ENCODE assay signal across 17 mouse cellular contexts in the genomic region with DNA sequence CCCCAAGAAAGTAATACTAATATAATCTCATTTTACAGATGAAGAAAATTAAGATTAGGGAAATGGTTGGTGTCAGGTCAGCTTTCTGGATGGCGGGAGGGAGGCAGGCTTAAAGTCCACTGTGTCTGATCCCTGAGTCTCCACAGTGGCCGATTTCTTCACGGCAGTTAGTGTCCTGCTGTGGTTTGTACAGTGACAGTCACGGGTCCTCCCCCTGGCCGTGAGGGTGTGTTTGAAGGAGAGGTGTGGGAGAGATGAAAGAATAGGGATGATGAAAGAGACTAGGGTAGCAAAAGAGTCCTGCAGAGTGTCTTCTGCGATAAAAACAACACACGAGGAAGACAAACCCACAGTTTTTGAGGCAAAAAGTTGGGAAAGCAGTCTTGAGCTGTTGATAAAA. TPM values are rescaled to one million over a fixed set of nuclear protein-coding genes. Genes with fewer than 3 reads are reported as not detected.
A peak's percentile ranks its signal among the peaks of the same experiment; 100 is the strongest.
DNase-seq lines count a peak whose midpoint lies in the region; ATAC-seq lines count a peak whose summit lies in the region.
"Had no signal": no experiment of that assay in that cellular context is flagged by ENCODE, and none has a peak within 500 bp of the region (broad histone marks: within the 10 kb centered on the region; RNA-seq: fewer than 3 reads in every experiment).

No protein-coding gene starts in this region.

- H3K9me3 ChIP-seq in hindbrain, embryonic 13.5 days: no peaks in the 10 kb centered on the region
- no peaks in the 10 kb centered on the region for H3K9me3 ChIP-seq in hindbrain, embryonic 12.5 days (replicated peaks)
- H3K9me3 ChIP-seq: embryonic facial prominence, embryonic 12.5 days; forebrain, embryonic 13.5 days; heart, embryonic 12.5 days had no signal

- H3K9ac ChIP-seq in hindbrain, embryonic 13.5 days: no peak overlapping the region
- no peak overlapping the region for H3K9ac ChIP-seq in hindbrain, embryonic 12.5 days
- H3K9ac ChIP-seq: embryonic facial prominence, embryonic 12.5 days; forebrain, embryonic 13.5 days; heart, embryonic 12.5 days had no signal

- no peak overlapping the region for H3K4me3 ChIP-seq in hindbrain, embryonic 13.5 days
- H3K4me3 ChIP-seq in hindbrain, embryonic 12.5 days: no peak overlapping the region
- H3K4me3 ChIP-seq: embryonic facial prominence, embryonic 12.5 days; forebrain, embryonic 13.5 days; gastrocnemius, adult 2 months; heart, embryonic 12.5 days had no signal

- ATAC-seq in hindbrain, embryonic 13.5 days (ENCODE audit: low FRiP score): no peak
- ATAC-seq in hindbrain, embryonic 12.5 days (ENCODE audit: low FRiP score): no peak
- ATAC-seq in granulocyte monocyte progenitor cell, adult 5-6 weeks (replicated peaks; ENCODE audit: poor library complexity, severe bottlenecking): peak; percentile 81

- 10% methylated on average over 7 of the region's 7 CpGs for WGBS in hindbrain, embryonic 13.5 days
- WGBS in hindbrain, embryonic 12.5 days: 7% methylated on average over 7 of the region's 7 CpGs

- 0 out of 2 replicates have a peak overlapping the region, but pooled peaks have one; percentile 1 for H3K4me2 ChIP-seq in hindbrain, embryonic 13.5 days
- no peak overlapping the region for H3K4me2 ChIP-seq in hindbrain, embryonic 12.5 days (replicated peaks)
- H3K4me2 ChIP-seq: embryonic facial prominence, embryonic 12.5 days; forebrain, embryonic 13.5 days; heart, embryonic 12.5 days had no signal

- H3K27me3 ChIP-seq in hindbrain, embryonic 13.5 days: no peaks in the 10 kb centered on the region
- H3K27me3 ChIP-seq in hindbrain, embryonic 12.5 days: no peaks in the 10 kb centered on the region
- H3K27me3 ChIP-seq: embryonic facial prominence, embryonic 12.5 days; forebrain, embryonic 13.5 days; heart, embryonic 12.5 days had no signal

- H3K27ac ChIP-seq in hindbrain, embryonic 13.5 days: no peak overlapping the region
- no peak overlapping the region for H3K27ac ChIP-seq in hindbrain, embryonic 12.5 days
- H3K27ac ChIP-seq: embryonic facial prominence, embryonic 12.5 days; forebrain, embryonic 13.5 days; gastrocnemius, adult 2 months; hindbrain, postnatal 0 days had no signal

- DNase-seq in MN1 (ENCODE audit: low spot score): peak; percentile 46
- peak; percentile 40 for DNase-seq in naive thymus-derived CD4-positive, alpha-beta T cell, adult 2 months (ENCODE audit: low read depth)
- DNase-seq in layer of hippocampus, postnatal 10 days (ENCODE audit: low spot score in 2 of 2): no peak
- DNase-seq in adrenal gland, postnatal 14 days: no peak
- DNase-seq: adrenal gland, adult 8-10 months; cerebellum, adult 11 months; cerebellum, adult 8-10 months; cerebellum, postnatal 14 days; gastrocnemius, adult 2 months; heart, postnatal 36 days had no signal

- no peaks in the 10 kb centered on the region for H3K36me3 ChIP-seq in hindbrain, embryonic 13.5 days
- no peaks in the 10 kb centered on the region for H3K36me3 ChIP-seq in hindbrain, embryonic 12.5 days
- H3K36me3 ChIP-seq: embryonic facial prominence, embryonic 12.5 days; heart, embryonic 12.5 days had no signal

- peaks cover 30% of the 10 kb centered on the region for H3K4me1 ChIP-seq in hindbrain, embryonic 13.5 days (replicated peaks)
- H3K4me1 ChIP-seq in hindbrain, embryonic 12.5 days: peaks cover 16% of the 10 kb centered on the region; the same call in 1 of the 2 replicates

RNA-seq across cellular contexts. Expression of a gene that starts 30.0 kb away (rescaled TPM):
- 36.6 and 37.1 TPM in 2 replicates for polyA plus RNA-seq in hindbrain, embryonic 13.5 days (2015; fragmentation: Nextera tagmentation; extraction: Ambion mirVana)
- 49.8 and 50.7 TPM in 2 replicates for polyA plus RNA-seq in hindbrain, embryonic 12.5 days (2016; fragmentation: Nextera tagmentation; extraction: Ambion mirVana)
- total RNA-seq in granulocyte monocyte progenitor cell, adult 5-6 weeks (2014; fragmentation: Nextera tagmentation): 11.8 and 13.8 TPM in 2 replicates
- 33.8 and 47.5 TPM in 2 replicates for total RNA-seq in granulocyte monocyte progenitor cell, adult 5-6 weeks (2017)
- total RNA-seq in layer of hippocampus, postnatal 10 days (2021): 10 to 100 TPM; 13.2 to 15.2 TPM
- 15.7 and 17.6 TPM in 2 replicates for total RNA-seq in adrenal gland, postnatal 14 days (2021)

Comparison
In these comparisons a context has a peak if more than half of its experiments do, and no peak if none do; other contexts are left out.
1. DNase-seq: peak in MN1 (single experiment) and naive thymus-derived CD4-positive, alpha-beta T cell, adult 2 months (single experiment); none in layer of hippocampus, postnatal 10 days (0 of 2) and adrenal gland, postnatal 14 days (single experiment).